Mouse (Mus musculus) neutrophil, adult 5-6 weeks (primary cell): ENCODE results near the gene Oas1g. TPM values are rescaled to one million over a fixed set of nuclear protein-coding genes. Genes with fewer than 3 reads are reported as not detected.

ENCODE experiments used
- ATAC-seq: fragments of 151-379, 151-347 bp; 2 replicates; pipeline ENCODE4 v1.8.0; 2017; ENCODE audit warnings: mild to moderate bottlenecking, moderate TSS enrichment; ENCODE audit not compliant: insufficient number of reproducible peaks, poor library complexity, low FRiP score, severe bottlenecking; ENCODE audit errors: extremely low read depth
- total RNA-seq: library from RNA; stranded (forward); fragments of 200-1000 nt; gene quantifications from 2 replicates; pipeline ENCODE4 v1.2.3, GENCODE M21; 2017

Oas1g gene
- total RNA-seq, 1 experiment from 2014 or later = 5.8 TPM

- no peak for ATAC-seq
Observed at GRCm38 (mm10) chr5:120836731-120837585, 50.5 kb downstream of the Oas1g start.

GRCm38 (mm10) chr5:120833335-120834280, 53.8 kb downstream of the Oas1g start:
- no peak for ATAC-seq

- peak; percentile 69; the same call in 1 of the 2 replicates for ATAC-seq
Observed at GRCm38 (mm10) chr5:120831031-120831430, 56.4 kb downstream of the Oas1g start.

Other genes with a start within 250 kb of the Oas1g start
- 4.5 and 5.4 TPM in 2 replicates for gene Rasal1, start 238.8 kb downstream of the Oas1g start, total RNA-seq
- gene Dtx1, start 175.7 kb downstream of the Oas1g start, total RNA-seq = 30.0 and 36.0 TPM in 2 replicates
- gene Oas2, start 137.8 kb downstream of the Oas1g start, total RNA-seq = 48.7 and 57.1 TPM in 2 replicates
- gene Oas3, start 110.0 kb downstream of the Oas1g start, total RNA-seq = 72.6 and 77.3 TPM in 2 replicates
- 0.47 TPM in 1 of 2 replicates, not detected in the other for gene Oas1e, start 92.1 kb downstream of the Oas1g start, total RNA-seq
- 10.2 and 20.1 TPM in 2 replicates for gene Oas1c, start 75.1 kb downstream of the Oas1g start, total RNA-seq
- not detected in 2 replicates for gene Oas1f, start 40.2 kb downstream of the Oas1g start, total RNA-seq
- not detected in 2 replicates for gene Oas1h, start 26.2 kb downstream of the Oas1g start, total RNA-seq
- 27.4 and 30.1 TPM in 2 replicates for gene Oas1a, start 19.9 kb upstream of the Oas1g start, total RNA-seq
- not detected in 2 replicates for gene Oas1d, start 26.9 kb upstream of the Oas1g start, total RNA-seq
- gene Rph3a, start 122.5 kb upstream of the Oas1g start, total RNA-seq = not detected in 2 replicates